Mouse (Mus musculus): ENCODE data around the gene Nrn1.

Nrn1 gene

DNA sequence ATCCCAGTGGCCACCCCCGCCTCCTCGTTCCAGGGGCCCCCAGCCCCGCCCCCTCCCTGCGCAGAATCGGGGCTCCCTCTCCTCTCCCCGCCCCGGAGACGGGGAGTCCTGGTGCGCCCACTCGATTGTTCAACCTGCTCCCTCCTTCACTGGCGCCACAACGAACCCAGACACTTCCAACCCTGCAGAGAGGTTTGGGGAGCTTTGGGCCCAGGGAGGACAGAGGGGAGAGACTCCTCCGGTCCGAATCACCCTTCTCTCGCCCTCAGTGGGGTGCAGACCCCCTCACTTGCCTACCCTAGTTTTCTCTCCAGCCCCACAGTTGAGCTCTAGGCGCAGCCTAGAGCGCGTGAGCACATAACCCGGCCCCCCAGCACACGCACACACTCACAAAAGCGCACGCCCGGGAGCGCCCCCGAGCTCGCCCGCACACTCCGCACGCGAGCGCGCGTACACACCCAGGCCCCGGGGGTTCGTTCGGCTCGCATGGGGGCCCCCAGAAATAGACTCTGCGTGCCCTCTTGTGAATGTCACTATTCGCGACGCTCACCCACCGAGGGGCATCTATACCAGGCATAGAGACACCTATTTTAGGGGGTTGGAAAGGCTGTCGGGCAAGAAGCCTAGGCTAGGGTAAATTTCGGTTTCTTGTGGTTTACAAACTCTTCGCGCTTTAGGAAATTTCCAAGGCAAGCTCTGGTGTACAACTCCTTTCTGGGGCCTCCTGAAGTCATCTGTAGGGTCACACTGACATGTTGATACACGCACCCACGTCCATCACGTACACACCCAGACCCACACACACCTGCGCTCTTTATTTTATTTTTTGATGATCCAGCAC, at the start of gene Nrn1:
Nrn1 (minus strand) TSS at position 401 of the 841 bp plus-strand sequence.
- DNase-seq (ENCODE audit: extremely low read depth, low read depth), result no peak

- DNase-seq (ENCODE audit: extremely low read depth, low read depth), result no peak
These were observed 44.7 kb upstream of the Nrn1 start for GRCm38 (mm10) chr13:36779626-36780025.

GRCm38 (mm10) chr13:36766801-36767200, 31.9 kb upstream of the Nrn1 start:
- no peak for DNase-seq (ENCODE audit: extremely low read depth, low read depth)

DNA sequence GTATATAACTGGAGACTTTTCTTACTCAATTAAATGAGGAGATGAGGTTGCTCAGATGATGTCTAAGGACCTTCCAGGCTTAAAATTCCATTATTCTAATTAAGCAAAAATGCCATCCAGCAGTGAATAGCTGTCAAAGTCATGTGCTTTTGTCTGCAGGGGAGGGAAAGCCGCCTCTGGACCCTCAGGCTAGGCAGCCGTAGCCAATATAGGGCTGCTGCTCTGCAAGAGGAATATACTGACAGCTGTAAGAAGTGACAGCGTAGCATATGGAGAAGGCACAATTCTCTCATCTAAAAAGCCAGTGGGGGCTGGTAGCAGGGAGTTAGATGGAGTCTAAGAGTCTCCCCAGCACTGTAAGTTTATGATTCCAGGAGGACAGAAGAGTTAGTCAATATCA, 16.9 kb upstream of the Nrn1 start:
- no peak for DNase-seq (ENCODE audit: extremely low read depth, low read depth)

GRCm38 (mm10) chr13:36750056-36750455, 15.1 kb upstream of the Nrn1 start:
- no peak for DNase-seq (ENCODE audit: extremely low read depth, low read depth)

GRCm38 (mm10) chr13:36736619-36736996, 1.7 kb upstream of the Nrn1 start:
- no peak for DNase-seq (ENCODE audit: extremely low read depth, low read depth)

DNA sequence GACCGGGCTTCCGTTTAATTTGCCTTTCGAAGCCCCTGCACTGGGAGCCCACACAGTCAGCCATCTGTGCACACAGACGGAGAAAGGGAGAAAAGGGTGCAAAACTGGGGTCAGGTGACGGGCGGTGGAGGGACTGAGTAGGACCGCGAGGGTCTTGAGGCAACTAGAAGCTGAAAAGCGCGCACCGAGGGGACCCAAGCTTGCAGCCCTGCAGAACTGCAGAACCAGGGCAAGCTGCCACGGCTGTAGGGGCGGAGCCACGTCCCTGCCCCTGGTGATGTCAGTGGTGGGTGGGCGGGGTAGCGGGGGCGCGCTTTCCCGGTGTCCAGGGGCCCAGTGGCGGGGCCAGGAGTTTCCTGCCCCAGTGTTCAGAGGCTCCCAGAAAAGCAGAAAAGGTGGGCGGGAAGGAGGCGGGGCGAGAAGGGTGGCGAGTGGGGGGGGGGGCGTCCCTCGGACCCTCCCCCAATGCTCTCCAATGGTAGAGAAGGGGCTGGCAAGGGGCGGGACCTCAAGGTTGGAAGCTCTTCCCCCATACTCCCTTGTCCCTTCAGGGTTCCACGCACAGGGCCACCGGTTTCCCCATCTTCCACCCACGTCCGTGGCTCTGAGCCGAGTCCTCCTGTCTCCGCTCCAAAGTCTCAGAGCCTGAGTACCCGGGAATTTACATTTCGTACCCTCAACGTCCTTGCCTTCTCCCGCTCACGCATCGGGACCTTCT, 1.1 kb upstream of the Nrn1 start:
- no peak for DNase-seq (ENCODE audit: extremely low read depth, low read depth)

DNA sequence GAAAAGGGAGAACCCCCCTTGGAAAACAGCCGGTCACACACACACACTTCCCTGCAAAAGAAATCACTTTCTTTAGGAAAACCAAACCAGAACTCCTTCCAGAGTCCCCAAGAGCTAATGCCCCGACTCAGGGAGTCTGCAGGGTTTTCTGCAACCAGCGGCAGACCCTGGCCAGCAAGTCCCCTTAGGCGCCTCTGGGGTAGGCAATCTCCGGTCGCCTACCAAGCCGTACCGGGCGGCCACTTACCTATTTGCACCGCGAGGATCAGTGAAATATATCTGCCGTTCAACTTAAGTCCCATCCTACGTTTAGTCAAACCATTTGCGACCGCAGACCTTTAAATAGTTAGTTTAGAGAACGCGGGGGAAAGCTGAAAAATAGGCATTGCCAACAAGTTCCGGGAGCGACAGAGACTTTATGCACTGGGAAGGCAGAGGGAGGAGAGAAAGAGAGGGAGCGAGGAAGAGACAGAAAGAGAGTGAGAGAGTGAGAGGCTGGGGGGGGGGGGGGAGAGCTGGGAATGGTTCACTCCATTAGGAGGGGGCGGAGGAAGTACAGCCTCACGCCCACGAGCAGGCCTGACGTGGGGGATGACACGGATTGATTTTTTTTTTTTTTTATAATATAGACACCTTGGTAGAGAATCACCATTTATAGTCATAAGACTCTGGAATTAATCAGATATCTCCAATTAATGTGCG, 791 bp downstream of the Nrn1 start:
- no peak for DNase-seq (ENCODE audit: extremely low read depth, low read depth)

DNA sequence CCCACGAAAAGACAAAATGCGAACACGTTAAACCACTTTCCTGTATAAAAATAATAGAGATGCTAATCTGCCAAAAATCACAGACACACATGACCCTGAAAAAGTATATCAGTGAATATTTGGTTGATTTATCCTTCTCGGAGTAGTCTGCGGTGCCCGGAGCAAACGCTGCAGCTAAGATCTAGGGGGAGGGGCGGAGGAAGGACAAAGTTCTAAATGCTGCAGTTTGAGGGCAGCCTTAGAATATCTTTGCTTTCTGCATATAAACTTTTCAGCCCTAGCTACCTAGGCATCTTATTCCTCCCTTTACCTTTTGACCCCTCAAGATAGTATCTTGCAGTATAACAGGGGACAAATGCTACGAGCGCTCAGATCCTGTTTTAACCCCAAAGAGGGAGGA, 1.4 kb downstream of the Nrn1 start:
- no peak for DNase-seq (ENCODE audit: extremely low read depth, low read depth)

DNA sequence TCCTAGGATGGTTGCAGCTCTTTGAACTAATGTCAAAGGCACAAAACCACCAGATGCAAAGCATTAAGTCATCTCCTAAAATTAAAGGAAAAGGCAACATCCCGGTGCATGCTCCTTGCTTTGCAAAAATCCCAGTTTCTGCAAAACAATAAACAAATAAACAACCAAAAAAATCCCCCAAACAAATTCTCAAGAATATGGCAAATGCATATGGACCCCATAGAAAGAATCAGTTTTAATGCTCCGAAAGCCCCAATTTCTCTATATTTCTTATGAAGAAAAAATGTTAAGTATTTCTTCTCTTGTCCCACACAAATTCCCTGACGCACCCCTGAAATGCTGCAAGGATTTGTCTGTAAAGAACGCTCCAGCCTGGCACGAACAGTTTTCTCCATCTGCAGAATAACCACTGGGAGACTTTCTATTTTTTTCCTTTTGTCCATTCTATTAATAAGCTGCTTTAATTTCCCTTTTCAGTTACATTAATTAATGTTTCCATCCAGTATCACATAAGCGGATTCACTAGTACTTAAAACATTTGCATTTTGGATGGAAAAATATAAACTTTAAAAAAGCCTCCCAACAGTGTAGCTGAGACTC, 1.9 kb downstream of the Nrn1 start:
- no peak for DNase-seq (ENCODE audit: extremely low read depth, low read depth)

DNA sequence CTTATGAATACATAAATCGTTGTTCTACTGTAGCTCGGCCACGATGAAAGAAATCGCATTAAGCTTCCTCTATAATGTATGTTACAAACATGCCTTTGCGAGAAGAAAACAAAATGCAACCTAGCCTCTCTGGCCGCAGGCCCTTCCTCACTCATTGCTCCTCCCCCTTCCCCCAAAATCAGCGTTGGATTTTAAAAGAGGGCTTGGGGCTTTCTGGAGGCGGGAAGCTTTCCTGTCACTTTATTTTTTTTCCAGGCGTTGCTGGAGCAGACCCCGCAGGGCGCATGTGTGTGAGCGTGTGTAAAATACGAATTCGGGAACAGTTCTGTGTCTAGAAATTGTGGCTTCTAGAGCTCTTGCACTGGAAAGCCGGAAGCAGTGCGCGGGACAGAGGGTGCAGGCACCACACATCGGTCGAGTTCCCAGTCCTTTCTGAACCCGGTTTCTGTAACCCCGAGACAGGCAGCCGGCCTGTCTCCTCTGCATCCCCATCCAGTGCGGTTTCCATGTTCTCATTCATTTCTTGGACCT, 2.9 kb downstream of the Nrn1 start:
- no peak for DNase-seq (ENCODE audit: extremely low read depth, low read depth)

- DNase-seq (ENCODE audit: extremely low read depth, low read depth), result no peak
These were observed 3.7 kb downstream of the Nrn1 start for GRCm38 (mm10) chr13:36731016-36731930.

GRCm38 (mm10) chr13:36730341-36730761, 4.6 kb downstream of the Nrn1 start:
- no peak for DNase-seq (ENCODE audit: extremely low read depth, low read depth)

DNA sequence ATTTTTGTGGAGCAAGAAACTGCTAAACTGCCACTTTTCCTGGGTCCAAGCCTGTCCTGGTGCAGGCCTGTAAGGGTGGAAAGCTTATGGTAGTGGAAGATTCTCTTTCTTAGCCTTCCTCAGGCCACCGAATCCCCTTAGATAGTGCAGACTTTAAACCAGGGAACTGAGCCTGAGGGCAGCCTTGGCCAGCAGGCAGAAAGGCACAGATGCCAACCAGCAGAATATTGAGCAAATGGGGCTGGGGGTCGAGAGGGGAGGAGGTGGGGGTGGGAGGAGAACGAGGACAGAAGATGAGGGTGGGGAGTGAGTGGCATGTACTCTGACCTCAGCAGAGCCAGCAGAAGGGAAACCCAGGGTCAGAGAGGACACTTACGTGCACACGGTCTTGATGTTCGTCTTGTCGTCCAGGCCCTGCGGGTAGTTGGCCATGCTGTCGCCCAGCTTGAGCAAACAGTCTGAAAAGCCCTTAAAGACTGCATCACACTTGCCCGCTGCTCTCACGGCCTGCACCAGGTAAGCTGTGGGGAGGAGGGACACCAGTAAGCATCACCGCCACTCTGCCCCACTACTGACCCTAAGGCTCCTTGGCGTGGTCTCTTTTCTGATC, 5.1 kb downstream of the Nrn1 start:
- DNase-seq (ENCODE audit: extremely low read depth, low read depth), result no peak

GRCm38 (mm10) chr13:36728509-36728908, 6.4 kb downstream of the Nrn1 start:
- DNase-seq (ENCODE audit: extremely low read depth, low read depth), result no peak

- DNase-seq (ENCODE audit: extremely low read depth, low read depth), result no peak
These were observed 7.0 kb downstream of the Nrn1 start for GRCm38 (mm10) chr13:36727779-36728470.

DNA sequence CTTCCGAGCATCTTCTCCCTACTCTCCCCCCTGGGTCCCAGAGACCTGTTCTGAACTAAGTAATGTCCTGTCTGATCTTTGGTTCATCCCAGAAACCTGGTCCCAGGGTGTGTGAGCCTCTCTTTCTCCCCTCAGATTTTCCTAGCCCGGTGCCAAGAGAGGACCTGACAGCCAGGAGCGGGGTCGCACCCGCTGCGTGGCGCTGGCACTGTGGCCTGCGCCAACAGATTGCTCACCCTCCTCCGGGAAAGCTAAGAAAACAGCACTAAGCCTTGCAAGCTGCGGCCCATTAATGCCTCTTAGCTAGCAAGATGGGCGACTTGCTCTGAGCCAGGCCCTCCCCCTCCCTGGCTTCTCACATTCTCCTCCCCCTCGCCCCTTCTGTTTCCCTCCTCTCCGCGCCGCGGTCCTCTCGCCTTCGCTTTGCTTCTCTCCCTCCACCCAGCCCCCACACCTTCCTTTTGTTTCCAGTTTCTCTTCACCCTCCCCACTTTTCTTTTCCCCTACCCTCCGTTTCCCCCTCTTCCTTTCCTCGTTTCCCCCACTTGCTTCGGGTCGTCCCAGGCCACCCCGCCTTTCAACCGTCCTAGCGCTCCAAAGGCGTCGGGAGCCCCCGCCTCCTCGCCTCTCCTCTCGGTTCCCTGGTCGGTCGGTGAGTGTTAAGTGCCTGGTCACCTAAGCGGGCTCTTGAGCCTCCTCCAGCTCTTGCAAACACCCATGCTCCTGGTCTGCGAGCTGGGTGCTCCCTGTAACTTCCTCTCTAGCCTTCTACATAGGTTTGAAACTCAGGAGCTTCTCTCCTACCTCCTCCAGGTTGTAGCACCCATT, 7.8 kb downstream of the Nrn1 start:
- no peak for DNase-seq (ENCODE audit: extremely low read depth, low read depth)

GRCm38 (mm10) chr13:36726551-36726950, 8.4 kb downstream of the Nrn1 start:
- DNase-seq (ENCODE audit: extremely low read depth, low read depth), result no peak

DNA sequence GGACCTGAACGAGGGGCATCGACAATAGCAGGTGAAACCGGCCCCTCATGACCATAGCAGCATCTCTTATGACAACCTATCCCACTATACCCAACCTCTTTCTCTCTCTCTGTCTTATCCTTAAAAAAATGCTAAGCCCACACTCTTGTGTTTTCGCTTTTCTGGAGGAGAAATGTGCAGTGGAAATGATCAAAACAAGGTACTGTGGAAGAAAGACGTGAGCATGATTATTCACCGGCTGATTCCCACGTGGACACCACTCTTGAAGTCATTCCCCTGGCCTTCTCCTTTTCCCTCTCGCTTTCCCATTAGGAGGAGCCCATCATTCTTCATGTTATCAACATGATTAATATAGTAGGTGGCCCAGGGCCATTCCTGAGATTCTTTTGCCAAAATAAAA, 9.1 kb downstream of the Nrn1 start:
- DNase-seq (ENCODE audit: extremely low read depth, low read depth), result no peak

Data from MEL-GATA-1-ER (cell line).